Mouse (Mus musculus): ENCODE measurements around the gene Samd15.

DNA sequence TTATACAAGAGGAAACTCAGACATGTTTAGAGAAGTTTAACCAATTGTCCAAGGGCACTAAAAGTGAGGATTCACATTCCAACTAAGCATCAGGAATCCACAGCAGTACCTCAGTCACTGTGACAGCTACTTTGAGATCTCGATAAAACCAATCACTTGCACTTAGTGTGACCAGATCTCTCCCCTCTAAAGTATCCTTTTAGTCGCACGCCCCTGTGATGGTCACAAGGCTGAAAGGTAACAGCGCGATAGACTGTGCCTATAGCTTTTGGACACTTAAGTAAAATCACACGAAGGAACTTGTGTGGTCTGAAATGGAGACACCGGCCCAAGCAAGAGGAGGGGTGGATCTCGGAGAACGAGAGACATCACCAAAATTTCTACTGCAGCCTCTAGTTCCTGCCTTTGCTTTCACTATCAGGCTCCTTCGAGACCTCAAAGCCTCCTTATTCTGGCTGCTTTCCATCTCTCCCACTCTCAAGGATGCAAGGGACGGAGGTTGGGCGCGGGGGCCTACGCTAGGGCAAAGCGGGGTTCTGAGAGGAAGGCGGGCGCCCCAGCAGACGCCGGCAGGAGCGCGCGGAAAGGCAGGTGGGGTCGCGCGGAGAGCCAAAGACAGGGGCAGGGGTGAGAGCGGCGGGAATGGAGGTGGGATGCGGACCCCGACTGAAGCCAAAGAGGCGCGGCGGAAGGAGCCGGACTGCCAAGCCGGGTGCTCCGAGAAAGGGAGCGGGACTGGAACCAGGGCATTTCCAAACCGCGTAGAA lies at the start of gene Samd15:
- TF ChIP-seq GATA1 (IDR thresholded peaks at IDR 0.05; ENCODE audit: borderline replicate concordance, low read length) (no peak), FLI1 (IDR thresholded peaks at IDR 0.05; ENCODE audit: low read length) (no peak)
